Mouse (Mus musculus) induced T-regulatory cell, adult 2 months (primary cell): ENCODE results near the gene Atp2b2.

Experiments used
- DNase-seq: peaks from one replicate; pipeline ENCODE4 v3.0.0-alpha.2; 2012; ENCODE audit warnings: low read depth

Atp2b2 gene

DNA sequence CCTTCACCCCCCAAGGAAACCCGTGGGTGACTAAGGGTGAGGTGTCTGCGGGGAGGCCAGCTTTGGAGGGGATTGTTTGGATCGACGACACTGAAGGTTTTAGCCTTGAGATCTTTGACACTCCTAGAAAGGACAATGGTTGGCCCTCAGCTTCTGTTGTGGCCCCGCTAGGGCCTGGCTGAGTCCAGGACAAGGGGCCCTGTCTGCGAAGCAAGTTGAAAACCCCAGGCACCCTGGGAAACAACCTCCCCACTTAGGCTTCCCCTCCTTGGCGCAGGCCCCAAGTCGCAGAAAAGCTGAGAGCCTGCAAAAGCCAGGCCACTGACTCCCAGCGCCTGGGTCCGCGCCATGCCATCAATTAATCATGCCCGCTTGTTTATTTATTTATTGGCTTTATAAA is at the start of gene Atp2b2:
Atp2b2 (minus strand) TSS at position 282 of the 400 bp plus-strand sequence.
- no peak for DNase-seq

- DNase-seq = peak; percentile 62
Observed at GRCm38 (mm10) chr6:114089626-114090025, 47.2 kb upstream of the Atp2b2 start.

- DNase-seq = peak; percentile 36
Observed at GRCm38 (mm10) chr6:114087106-114087505, 44.7 kb upstream of the Atp2b2 start.

DNA sequence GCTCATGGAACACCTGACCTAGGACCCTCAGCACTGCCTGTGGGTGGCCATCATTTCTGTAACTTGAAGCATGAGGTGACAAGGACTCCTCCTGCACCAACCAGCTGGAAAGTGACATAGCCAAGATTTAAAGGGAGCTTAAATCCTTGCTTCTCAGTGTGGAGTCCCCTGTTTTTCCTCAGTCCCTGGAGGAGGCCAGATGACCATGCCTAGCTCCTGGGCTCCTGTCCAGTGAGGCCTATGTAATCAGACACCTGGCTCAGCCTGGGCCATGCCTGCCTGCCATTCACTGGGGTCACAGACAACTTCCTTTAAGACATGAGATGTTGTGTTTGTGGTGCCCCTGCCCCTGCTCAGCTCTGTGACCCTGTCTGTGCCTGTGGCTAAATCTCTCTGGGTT is 36.1 kb upstream of the Atp2b2 start:
- no peak for DNase-seq

GRCm38 (mm10) chr6:114076560-114076959 is 34.1 kb upstream of the Atp2b2 start:
- no peak for DNase-seq

GRCm38 (mm10) chr6:114076061-114076460 is 33.6 kb upstream of the Atp2b2 start:
- DNase-seq = no peak

DNA sequence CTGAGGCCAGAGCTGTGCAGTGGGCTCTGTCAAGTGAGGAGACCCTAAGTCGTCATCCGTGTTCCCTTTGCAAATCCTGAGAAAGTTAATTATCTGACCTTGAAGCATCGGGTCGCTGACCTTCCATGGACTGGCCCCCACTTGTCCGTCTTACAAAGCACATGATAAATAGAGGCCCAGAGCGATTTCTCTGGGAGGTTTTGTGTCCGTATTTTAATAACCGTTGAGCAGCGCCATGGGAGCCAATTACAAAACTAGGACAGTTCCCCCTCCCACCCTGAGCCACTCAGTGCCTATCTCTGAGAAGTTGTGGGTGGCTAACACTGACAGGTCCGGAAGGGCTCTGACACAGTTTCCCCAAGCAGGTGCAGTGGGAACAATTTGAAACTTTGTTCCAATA is 32.5 kb upstream of the Atp2b2 start:
- no peak for DNase-seq

DNA sequence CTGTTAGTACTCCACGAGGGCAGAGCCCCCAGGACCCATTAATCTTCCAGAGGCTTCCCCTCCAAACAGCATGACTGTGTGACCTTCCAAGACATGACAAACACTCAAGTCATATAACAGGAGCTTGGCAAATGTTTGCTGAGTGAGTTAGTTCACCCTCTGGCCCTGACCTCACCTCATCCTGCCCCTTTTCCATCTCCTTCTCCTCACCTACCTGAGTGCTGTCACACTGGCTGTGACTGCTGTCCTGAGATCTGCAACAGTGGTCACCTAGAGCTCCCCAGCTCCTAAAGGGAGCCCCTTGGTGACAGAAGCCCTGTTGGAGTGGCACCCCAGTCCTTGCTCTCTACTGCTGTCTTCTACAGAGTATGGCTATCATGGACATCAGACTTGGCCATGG is 31.8 kb upstream of the Atp2b2 start:
- DNase-seq = no peak

DNA sequence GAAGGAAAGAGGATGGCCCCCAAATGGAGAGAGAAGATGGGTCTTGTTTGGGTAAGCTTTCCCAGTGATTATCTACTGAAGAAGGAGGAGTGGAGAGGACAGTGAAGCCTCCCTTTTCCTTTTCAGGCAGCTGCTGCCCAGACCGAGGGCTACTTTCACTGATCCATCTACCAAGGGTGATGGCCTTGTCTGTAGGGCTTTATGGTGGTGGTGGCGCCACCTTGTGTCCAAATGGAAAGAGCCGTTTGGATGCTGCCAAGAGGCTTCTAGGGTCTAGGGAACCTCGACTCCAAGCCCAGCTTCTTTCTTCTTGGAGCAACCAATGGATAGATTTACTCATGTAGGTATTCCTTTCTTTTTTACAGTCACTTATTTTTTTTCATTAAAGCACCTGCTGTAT is 29.2 kb upstream of the Atp2b2 start:
- DNase-seq = peak; percentile 35

- DNase-seq = no peak
Observed at GRCm38 (mm10) chr6:114063100-114063499, 20.7 kb upstream of the Atp2b2 start.

GRCm38 (mm10) chr6:114062688-114063087 is 20.3 kb upstream of the Atp2b2 start:
- DNase-seq = no peak

DNA sequence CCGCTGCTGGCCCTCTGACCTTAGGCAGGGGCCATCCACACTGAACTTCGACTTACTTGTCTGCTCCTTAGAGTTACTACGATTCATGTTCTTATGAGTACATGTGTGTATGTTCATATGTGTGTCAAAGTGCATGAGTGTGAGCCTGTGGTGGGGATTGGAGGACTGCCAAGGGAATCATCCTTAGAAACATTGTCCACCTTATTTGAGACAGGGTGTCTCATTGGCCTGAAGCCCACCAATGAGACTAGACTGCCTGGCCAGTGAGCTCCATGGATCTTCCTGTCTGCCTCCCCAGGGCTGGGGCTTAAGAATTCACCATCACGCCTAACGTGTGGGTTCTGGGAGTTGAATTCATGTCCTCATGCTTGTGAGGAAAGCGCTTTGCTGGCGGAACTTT is 16.8 kb upstream of the Atp2b2 start:
- no peak for DNase-seq

GRCm38 (mm10) chr6:114058030-114058808 is 15.8 kb upstream of the Atp2b2 start:
- DNase-seq = no peak

DNA sequence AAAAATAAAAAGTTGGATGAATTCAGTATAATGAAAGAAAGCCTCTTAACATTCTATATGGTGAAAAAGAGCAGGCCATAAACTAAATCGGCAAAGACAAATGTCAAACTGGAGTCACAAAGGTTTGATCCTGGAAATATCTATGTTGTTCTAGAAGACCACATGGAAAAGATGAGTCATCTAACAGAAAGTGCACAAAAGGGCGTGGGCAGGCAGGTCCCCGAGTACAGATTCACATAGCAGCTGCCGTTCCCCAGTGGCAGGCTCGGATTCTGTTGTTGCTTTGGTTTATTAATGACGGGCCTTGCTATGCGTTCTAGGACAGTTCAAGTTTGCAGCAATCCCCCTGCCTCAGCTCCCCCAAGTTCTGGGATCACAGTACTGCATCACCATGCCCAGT is 12.9 kb upstream of the Atp2b2 start:
- no peak for DNase-seq

GRCm38 (mm10) chr6:114044962-114045361 is 2.5 kb upstream of the Atp2b2 start:
- no peak for DNase-seq

DNA sequence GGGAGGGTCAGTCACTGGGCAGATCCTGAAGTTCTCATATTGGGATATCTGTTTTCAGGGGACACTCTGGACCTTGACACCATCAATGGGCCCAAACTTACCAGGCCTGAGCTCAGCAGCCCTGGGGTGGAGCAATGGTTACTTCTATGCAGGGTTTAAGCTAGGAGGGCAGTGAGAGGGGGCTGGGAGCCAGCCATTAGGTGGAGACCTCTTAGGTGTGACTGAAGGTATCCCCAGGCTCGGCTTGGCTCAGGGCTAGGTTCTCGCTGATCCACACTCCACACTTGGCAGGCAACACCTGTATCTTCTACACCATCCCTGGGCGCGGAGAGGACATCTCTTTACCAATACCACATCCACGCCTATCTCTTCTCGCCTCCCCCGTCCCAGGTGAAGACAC is 423 bp upstream of the Atp2b2 start:
- DNase-seq = no peak

GRCm38 (mm10) chr6:114041911-114042284 is 515 bp downstream of the Atp2b2 start:
- DNase-seq = no peak

- no peak for DNase-seq
Observed at GRCm38 (mm10) chr6:114041097-114041910, 1.1 kb downstream of the Atp2b2 start.

DNA sequence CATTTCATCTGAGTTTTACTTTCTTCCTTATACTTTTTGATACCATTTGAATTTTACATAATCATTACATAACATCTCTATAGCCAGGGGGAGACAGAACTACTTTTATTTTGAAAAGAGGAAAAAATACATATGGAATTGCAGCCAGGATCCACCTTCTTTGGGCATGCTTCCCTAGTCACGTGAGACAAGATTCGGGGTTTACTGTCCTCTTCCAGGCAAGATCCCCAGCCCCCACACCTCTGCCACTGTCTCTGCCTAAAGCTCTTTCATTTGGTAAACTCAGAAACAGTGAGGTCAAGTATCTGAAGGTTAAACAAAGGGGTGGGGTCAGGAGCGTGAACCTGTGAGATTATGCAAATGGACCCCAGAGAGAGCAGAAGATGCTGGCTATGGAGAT is 6.7 kb downstream of the Atp2b2 start:
- DNase-seq = no peak

- no peak for DNase-seq
Observed at GRCm38 (mm10) chr6:114032822-114033221, 9.6 kb downstream of the Atp2b2 start.

GRCm38 (mm10) chr6:114023794-114024193 is 18.6 kb downstream of the Atp2b2 start:
- DNase-seq = no peak

- DNase-seq = no peak
Observed at GRCm38 (mm10) chr6:114022104-114022503, 20.3 kb downstream of the Atp2b2 start.

DNA sequence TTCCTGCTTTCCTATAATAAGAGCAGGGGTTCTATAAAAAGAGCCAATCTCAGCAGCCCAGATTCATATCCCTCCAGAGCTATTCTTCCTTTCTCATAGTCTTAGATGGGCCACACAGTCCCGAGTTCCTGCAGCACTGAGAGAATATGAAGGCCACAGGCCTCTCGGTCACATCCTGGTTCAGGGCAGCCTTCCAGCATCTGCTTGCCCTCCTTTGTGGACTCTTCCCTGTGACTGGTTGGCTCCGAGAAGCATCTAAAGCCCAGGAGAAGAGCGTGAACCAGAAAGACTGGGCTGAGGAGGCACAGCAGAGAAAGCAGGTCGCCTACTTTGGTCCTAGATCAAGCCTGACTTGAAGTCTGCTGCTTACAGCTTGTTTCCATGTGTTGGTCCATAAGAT is 28.6 kb downstream of the Atp2b2 start:
- no peak for DNase-seq
